Mouse (Mus musculus): ENCODE measurements around the gene Gm266. TPM values are rescaled to one million over a fixed set of nuclear protein-coding genes. Genes with fewer than 3 reads are reported as not detected.
A peak's percentile ranks its signal among the peaks of the same experiment; 100 is the strongest.

Gm266 gene
- total and polyA plus RNA-seq, 2 experiments from 2014 or later: 5.1 to 5.2 TPM

- DNase-seq (peak; percentile 21), ATAC-seq (no peak)
- H3K9me3 ChIP-seq (ENCODE audit: low read length): no peaks in the 10 kb centered on the region
- no peaks in the 10 kb centered on the region for H3K36me3 ChIP-seq (ENCODE audit: insufficient read depth)
- H3K4me3 ChIP-seq (ENCODE audit: low read depth, low read length): no peak overlapping the region
- peaks cover 43% of the 10 kb centered on the region for H3K27me3 ChIP-seq (ENCODE audit: insufficient read depth, low read length)
- H3K4me2 ChIP-seq (ENCODE audit: low read depth): peak overlapping the region; percentile 47; the same call in 1 of the 2 replicates
- 8% methylated on average over 12 of the region's 12 CpGs for WGBS
- no peak overlapping the region for H3K27ac ChIP-seq (ENCODE audit: low read depth, low read length)
- no peak overlapping the region for H3K9ac ChIP-seq
- no peaks in the 10 kb centered on the region for H3K4me1 ChIP-seq (ENCODE audit: insufficient read depth)
- TF ChIP-seq CTCF (IDR thresholded peaks at IDR 0.05; ENCODE audit: low read depth): no peak
These were observed 832 bp upstream of the Gm266 start for GRCm38 (mm10) chr12:111486455-111486854.

GRCm38 (mm10) chr12:111485046-111485651 lies 474 bp downstream of the Gm266 start:
- Histone ChIP-seq H3K36me3 (ENCODE audit: insufficient read depth) (no peaks in the 10 kb centered on the region), H3K4me1 (ENCODE audit: insufficient read depth) (no peaks in the 10 kb centered on the region), H3K9ac (0 out of 2 replicates have a peak overlapping the region, but pooled peaks have one; percentile 6), H3K27me3 (ENCODE audit: insufficient read depth, low read length) (peaks cover 43% of the 10 kb centered on the region), H3K4me3 (ENCODE audit: low read depth, low read length) (peak overlapping the region; percentile 33), H3K27ac (ENCODE audit: low read depth, low read length) (no peak overlapping the region), H3K4me2 (ENCODE audit: low read depth) (peak overlapping the region; percentile 47), H3K9me3 (ENCODE audit: low read length) (no peaks in the 10 kb centered on the region)
- ATAC-seq (0 out of 2 replicates have a peak, but pooled peaks have one; percentile 27), DNase-seq (no peak)
- no peak for TF ChIP-seq CTCF (IDR thresholded peaks at IDR 0.05; ENCODE audit: low read depth)
- under 1% methylated on average over 63 of the region's 63 CpGs for WGBS

GRCm38 (mm10) chr12:111479917-111480316 lies 5.7 kb downstream of the Gm266 start:
- Histone ChIP-seq H3K4me2 (ENCODE audit: low read depth) (no peak overlapping the region), H3K27ac (ENCODE audit: low read depth, low read length) (no peak overlapping the region), H3K9ac (no peak overlapping the region), H3K9me3 (ENCODE audit: low read length) (no peaks in the 10 kb centered on the region), H3K4me3 (ENCODE audit: low read depth, low read length) (no peak overlapping the region), H3K27me3 (ENCODE audit: insufficient read depth, low read length) (peaks cover 14% of the 10 kb centered on the region), H3K36me3 (ENCODE audit: insufficient read depth) (no peaks in the 10 kb centered on the region), H3K4me1 (ENCODE audit: insufficient read depth) (no peaks in the 10 kb centered on the region)
- peak; percentile 65 for TF ChIP-seq CTCF (IDR thresholded peaks at IDR 0.05; ENCODE audit: low read depth)
- WGBS: 72% methylated on average over 2 of the region's 2 CpGs
- DNase-seq (peak; percentile 26), ATAC-seq (no peak)

DNA sequence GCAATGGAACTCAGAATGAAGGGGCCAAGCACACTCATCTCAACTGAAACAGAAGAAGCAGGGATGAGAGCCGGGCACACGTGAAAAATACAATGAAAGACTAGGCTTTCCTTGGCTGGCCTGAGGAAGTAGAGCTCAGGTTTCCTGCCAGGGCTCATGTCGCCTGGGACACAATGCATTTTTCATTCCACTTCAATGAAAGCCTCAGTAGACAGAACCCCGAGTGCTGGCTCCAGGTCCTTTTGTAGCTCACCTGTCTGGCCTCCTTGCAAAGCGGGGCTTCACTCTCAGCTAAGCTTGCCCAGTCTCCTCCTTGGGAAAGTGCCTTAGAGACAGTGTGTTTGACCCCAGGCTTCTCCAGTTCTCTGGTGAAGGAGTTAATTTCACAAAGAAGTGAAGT lies 6.7 kb downstream of the Gm266 start:
- DNase-seq (no peak), ATAC-seq (no peak)
- WGBS: 52% methylated on average over 5 of the region's 5 CpGs
- Histone ChIP-seq H3K4me3 (ENCODE audit: low read depth, low read length) (no peak overlapping the region), H3K27me3 (ENCODE audit: insufficient read depth, low read length) (peaks cover 4% of the 10 kb centered on the region), H3K36me3 (ENCODE audit: insufficient read depth) (no peaks in the 10 kb centered on the region), H3K4me1 (ENCODE audit: insufficient read depth) (no peaks in the 10 kb centered on the region), H3K9me3 (ENCODE audit: low read length) (no peaks in the 10 kb centered on the region), H3K9ac (no peak overlapping the region), H3K4me2 (ENCODE audit: low read depth) (no peak overlapping the region), H3K27ac (ENCODE audit: low read depth, low read length) (no peak overlapping the region)
- no peak for TF ChIP-seq CTCF (IDR thresholded peaks at IDR 0.05; ENCODE audit: low read depth)

DNA sequence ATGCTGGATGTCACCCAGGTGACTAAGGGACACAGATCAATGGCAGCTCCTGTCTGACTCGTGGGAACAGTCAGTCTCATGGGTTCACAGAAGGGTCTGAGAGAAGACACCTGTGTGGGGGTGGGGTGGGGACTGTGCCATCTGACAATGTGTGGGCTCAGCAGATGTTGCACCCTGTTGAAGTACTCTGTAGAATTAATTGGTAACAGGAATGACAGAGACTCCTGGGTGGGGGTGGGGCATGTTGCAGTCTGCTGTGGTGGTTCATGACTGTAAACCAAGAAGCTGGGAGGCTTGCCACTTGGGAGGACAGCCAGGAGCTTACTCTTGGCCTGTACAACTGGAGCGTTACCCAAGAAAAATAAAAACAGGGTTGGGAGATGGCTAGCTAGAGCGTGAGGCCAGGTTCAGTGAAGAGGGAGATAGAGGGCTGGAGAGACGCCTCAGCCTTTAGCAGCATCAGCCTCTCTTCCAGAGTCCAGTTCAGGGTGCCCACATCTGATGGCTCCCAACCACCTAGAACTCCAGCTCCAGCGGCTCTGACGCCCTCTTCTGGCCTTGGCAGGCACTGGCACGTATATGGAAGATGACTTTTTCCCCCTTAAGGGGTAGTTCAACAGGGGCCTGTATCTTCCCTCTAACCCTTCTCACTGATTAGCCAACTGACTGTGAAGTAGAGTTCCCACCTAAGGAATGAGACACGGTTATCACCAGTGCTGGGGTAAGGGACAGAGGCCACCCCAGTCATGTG lies 10.6 kb downstream of the Gm266 start:
- no peak for TF ChIP-seq CTCF (IDR thresholded peaks at IDR 0.05; ENCODE audit: low read depth)
- Histone ChIP-seq H3K9ac (no peak overlapping the region), H3K4me3 (ENCODE audit: low read depth, low read length) (no peak overlapping the region), H3K27me3 (ENCODE audit: insufficient read depth, low read length) (no peaks in the 10 kb centered on the region), H3K4me1 (ENCODE audit: insufficient read depth) (no peaks in the 10 kb centered on the region), H3K9me3 (ENCODE audit: low read length) (no peaks in the 10 kb centered on the region), H3K27ac (ENCODE audit: low read depth, low read length) (no peak overlapping the region), H3K4me2 (ENCODE audit: low read depth) (no peak overlapping the region), H3K36me3 (ENCODE audit: insufficient read depth) (no peaks in the 10 kb centered on the region)
- DNase-seq (peak; percentile 52), ATAC-seq (peak; percentile 54)
- WGBS: 43% methylated on average over 8 of the region's 8 CpGs

DNA sequence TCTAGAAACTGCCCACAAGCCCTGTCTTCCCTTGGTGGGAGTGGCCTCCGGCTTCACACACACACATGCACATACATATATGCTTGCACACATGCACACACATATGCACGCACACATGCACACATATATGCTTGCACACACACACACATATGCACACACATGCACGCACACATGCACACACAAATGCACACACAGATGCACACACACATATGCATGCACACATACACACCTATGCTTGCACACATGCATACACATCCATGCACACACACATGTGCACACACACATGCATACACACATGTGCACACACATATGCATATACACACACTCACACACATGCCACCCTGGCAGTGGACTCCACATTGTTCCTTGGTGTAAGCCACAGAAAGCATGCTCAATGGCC lies 11.2 kb downstream of the Gm266 start:
- 97% methylated on average over 3 of the region's 3 CpGs for WGBS
- Histone ChIP-seq H3K4me2 (ENCODE audit: low read depth) (no peak overlapping the region), H3K9ac (no peak overlapping the region), H3K4me1 (ENCODE audit: insufficient read depth) (no peaks in the 10 kb centered on the region), H3K36me3 (ENCODE audit: insufficient read depth) (no peaks in the 10 kb centered on the region), H3K4me3 (ENCODE audit: low read depth, low read length) (no peak overlapping the region), H3K27me3 (ENCODE audit: insufficient read depth, low read length) (no peaks in the 10 kb centered on the region), H3K9me3 (ENCODE audit: low read length) (no peaks in the 10 kb centered on the region), H3K27ac (ENCODE audit: low read depth, low read length) (no peak overlapping the region)
- DNase-seq: no peak
- ATAC-seq: 0 out of 2 replicates have a peak, but pooled peaks have one; percentile 8
- TF ChIP-seq CTCF (IDR thresholded peaks at IDR 0.05; ENCODE audit: low read depth): no peak

GRCm38 (mm10) chr12:111472886-111473285 lies 12.7 kb downstream of the Gm266 start:
- 43% methylated on average over 5 of the region's 5 CpGs for WGBS
- Histone ChIP-seq H3K4me3 (ENCODE audit: low read depth, low read length) (no peak overlapping the region), H3K9me3 (ENCODE audit: low read length) (no peaks in the 10 kb centered on the region), H3K4me1 (ENCODE audit: insufficient read depth) (no peaks in the 10 kb centered on the region), H3K4me2 (ENCODE audit: low read depth) (no peak overlapping the region), H3K36me3 (ENCODE audit: insufficient read depth) (no peaks in the 10 kb centered on the region), H3K27ac (ENCODE audit: low read depth, low read length) (no peak overlapping the region), H3K9ac (no peak overlapping the region), H3K27me3 (ENCODE audit: insufficient read depth, low read length) (no peaks in the 10 kb centered on the region)
- TF ChIP-seq CTCF (IDR thresholded peaks at IDR 0.05; ENCODE audit: low read depth): no peak
- peak; percentile 58 for ATAC-seq
- DNase-seq: peak; percentile 18

Data from forebrain, postnatal 0 days (tissue).